Mouse (Mus musculus): ENCODE results near the gene Diaph3.

DNA sequence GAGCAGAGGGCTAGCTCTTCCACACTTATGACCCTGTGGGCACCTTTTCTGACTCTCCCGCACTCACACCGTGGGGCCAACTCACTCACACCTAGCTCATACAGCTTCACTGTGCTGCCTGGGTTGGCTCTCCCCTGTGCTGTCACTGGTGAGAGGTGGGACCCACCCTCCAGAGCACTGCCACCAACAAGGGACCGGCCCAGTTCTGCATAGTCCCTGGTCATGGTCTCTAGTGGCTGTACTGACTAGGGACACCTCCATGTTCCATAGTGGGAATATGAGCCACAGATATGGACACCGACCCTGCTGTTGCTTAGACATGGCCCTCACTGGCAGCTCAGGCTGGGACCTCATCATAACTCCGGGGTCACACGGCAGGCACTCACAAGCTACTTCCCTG, 30.5 kb upstream of the Diaph3 start:
- no peak for TF ChIP-seq CTCF (IDR thresholded peaks at IDR 0.05; ENCODE audit: insufficient read depth, low read length)
- TF ChIP-seq POLR2A (IDR thresholded peaks at IDR 0.05; ENCODE audit: borderline replicate concordance, extremely low read depth, low read depth, low read length): no peak

Data from lung, adult 2 months (tissue).